1 mouse cellular context compared by ENCODE assay signal in genomic region chr1:192754268-192754667, GRCm38 (mm10).
TF ChIP-seq lines count a peak whose summit lies in the region.

No protein-coding gene starts in this region.

TF ChIP-seq in CH12.LX, 34 proteins besides CTCF, POLR2A, EP300 and RAD21:
- TF ChIP-seq NRF1 (IDR thresholded peaks at IDR 0.05; ENCODE audit: low read depth, low read length) = no peak
- TF ChIP-seq POLR2AphosphoS2 (IDR thresholded peaks at IDR 0.05; ENCODE audit: low read depth, low read length) = no peak
- TF ChIP-seq MAZ (IDR thresholded peaks at IDR 0.05; ENCODE audit: low read depth, low read length) = no peak
- TF ChIP-seq TCF12 (IDR thresholded peaks at IDR 0.05; ENCODE audit: low read depth, low read length) = no peak
- TF ChIP-seq ZNF384 (IDR thresholded peaks at IDR 0.05; ENCODE audit: low read depth, low read length) = no peak
- no peak for TF ChIP-seq MEF2A (IDR thresholded peaks at IDR 0.05; ENCODE audit: borderline replicate concordance, low read depth, low read length)
- TF ChIP-seq UBTF (IDR thresholded peaks at IDR 0.05; ENCODE audit: low read depth, low read length) = no peak
- TF ChIP-seq MYC (IDR thresholded peaks at IDR 0.05; ENCODE audit: low read depth, low read length) = no peak
- TF ChIP-seq CHD1 (IDR thresholded peaks at IDR 0.05; ENCODE audit: low read depth, low read length) = no peak
